Mouse (Mus musculus): Measurements from ENCODE around the gene Pde4d. TPM values are rescaled to one million over a fixed set of nuclear protein-coding genes. Genes with fewer than 3 reads are reported as not detected.

Gene Pde4d
- polyA plus RNA-seq, 1 experiment from 2014 or later, result 29.2 TPM

DNA sequence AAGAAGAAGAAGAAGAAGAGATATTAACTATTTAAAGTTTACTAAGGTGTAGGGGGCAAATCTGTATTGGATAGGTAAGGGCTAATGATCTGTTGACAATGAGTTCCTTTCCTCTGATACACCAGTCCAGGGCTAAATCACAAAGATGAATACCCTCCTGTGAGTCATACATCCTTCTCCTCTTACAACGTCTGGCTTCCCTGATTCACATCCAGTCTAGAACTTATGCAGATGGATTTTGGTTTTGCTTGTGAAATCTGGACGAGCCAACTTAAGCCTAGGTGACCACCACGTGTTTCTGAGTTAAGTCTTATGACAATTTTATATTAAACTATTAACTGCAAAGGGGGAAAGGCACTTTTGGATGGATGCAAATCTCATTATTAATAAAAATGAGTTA, 1369.3 kb downstream of the Pde4d start:
- H3K4me1 ChIP-seq (ENCODE audit: control insufficient read depth in 2 of 2, insufficient read depth in 2 of 2, low read length in 2 of 2), result peaks cover 19 to 32% of the 10 kb centered on the region in 2 experiments
- no peaks in the 10 kb centered on the region for H3K9me3 ChIP-seq (ENCODE audit: control insufficient read depth, low read length)
- no peaks in the 10 kb centered on the region for H3K36me3 ChIP-seq (ENCODE audit: control insufficient read depth, insufficient read depth, low read length)
- no peak overlapping the region for H3K9ac ChIP-seq (ENCODE audit: low read length)
- no peak overlapping the region for H3K4me3 ChIP-seq (ENCODE audit: control insufficient read depth in 1 of 2, insufficient read depth in 1 of 2, low read depth in 1 of 2, low read length in 2 of 2)
- no peak overlapping the region for H3K4me2 ChIP-seq (ENCODE audit: low read length)
- no peak for ATAC-seq (ENCODE audit: insufficient number of reproducible peaks, insufficient read depth, low FRiP score, low read depth)
- H3K27ac ChIP-seq (replicated peaks in 1 of 2; ENCODE audit: control insufficient read depth in 1 of 2, insufficient read depth in 1 of 2, low read depth in 2 of 2, low read length in 2 of 2), result no peak overlapping the region
- no peaks in the 10 kb centered on the region for H3K27me3 ChIP-seq (ENCODE audit: control insufficient read depth, insufficient read depth, low read length)
- WGBS, result 71% methylated on average over 3 of the region's 3 CpGs

DNA sequence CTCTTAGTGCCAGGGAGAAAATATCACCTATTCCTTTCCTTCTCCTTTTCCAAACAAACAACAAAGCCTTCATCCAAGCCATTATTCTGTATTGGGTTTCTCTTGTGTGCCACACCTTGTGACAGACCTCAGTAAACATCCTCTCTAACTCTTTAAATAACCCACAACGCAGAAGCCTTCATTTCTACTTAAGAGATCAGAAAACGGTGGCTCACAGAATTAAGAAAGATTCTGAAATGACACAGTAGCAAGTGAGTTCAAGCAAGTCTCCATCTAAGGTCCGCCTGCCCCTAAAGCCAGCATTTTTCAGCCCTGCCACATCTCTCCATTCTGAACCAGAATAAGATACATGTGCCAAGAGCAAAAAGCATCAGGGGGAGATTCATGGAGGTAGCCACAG, 1370.4 kb downstream of the Pde4d start:
- Histone ChIP-seq H3K27ac (replicated peaks in 1 of 2; ENCODE audit: control insufficient read depth in 1 of 2, insufficient read depth in 1 of 2, low read depth in 2 of 2, low read length in 2 of 2) (no peak overlapping the region; a peak in 1 of 4 replicates), H3K9me3 (ENCODE audit: control insufficient read depth, low read length) (no peaks in the 10 kb centered on the region), H3K4me3 (ENCODE audit: control insufficient read depth in 1 of 2, insufficient read depth in 1 of 2, low read depth in 1 of 2, low read length in 2 of 2) (no peak overlapping the region), H3K27me3 (ENCODE audit: control insufficient read depth, insufficient read depth, low read length) (no peaks in the 10 kb centered on the region), H3K4me1 (ENCODE audit: control insufficient read depth in 2 of 2, insufficient read depth in 2 of 2, low read length in 2 of 2) (peaks cover 22 to 42% of the 10 kb centered on the region in 2 experiments), H3K9ac (ENCODE audit: low read length) (no peak overlapping the region), H3K36me3 (ENCODE audit: control insufficient read depth, insufficient read depth, low read length) (no peaks in the 10 kb centered on the region), H3K4me2 (ENCODE audit: low read length) (no peak overlapping the region)
- ATAC-seq (ENCODE audit: insufficient number of reproducible peaks, insufficient read depth, low FRiP score, low read depth), result no peak
- 77% methylated on average over 3 of the region's 3 CpGs for WGBS

DNA sequence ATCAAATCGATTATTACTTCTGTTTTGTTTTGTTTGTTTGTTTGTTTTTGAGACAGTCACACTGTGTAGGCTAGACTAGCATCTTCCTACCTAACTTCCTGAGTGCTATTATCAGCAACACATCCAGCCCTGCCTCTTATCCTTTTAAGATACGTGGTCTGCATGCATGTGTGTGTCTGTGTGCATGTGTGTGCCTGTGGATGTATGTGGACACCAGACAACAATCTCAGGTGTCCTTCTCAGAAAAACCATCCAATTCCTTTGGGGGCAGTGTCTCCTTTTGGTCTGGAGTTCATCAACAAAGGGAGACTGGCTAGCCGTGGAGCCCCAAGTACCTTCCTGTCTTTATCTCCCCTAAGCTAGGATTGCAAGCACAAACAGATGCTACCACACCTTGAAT, 1371.1 kb downstream of the Pde4d start:
- peak overlapping the region; percentile 17 to 94; a peak in 2 of 4 replicates for H3K27ac ChIP-seq (replicated peaks in 1 of 2; ENCODE audit: control insufficient read depth in 1 of 2, insufficient read depth in 1 of 2, low read depth in 2 of 2, low read length in 2 of 2)
- 34% methylated on average over 3 of the region's 3 CpGs for WGBS

DNA sequence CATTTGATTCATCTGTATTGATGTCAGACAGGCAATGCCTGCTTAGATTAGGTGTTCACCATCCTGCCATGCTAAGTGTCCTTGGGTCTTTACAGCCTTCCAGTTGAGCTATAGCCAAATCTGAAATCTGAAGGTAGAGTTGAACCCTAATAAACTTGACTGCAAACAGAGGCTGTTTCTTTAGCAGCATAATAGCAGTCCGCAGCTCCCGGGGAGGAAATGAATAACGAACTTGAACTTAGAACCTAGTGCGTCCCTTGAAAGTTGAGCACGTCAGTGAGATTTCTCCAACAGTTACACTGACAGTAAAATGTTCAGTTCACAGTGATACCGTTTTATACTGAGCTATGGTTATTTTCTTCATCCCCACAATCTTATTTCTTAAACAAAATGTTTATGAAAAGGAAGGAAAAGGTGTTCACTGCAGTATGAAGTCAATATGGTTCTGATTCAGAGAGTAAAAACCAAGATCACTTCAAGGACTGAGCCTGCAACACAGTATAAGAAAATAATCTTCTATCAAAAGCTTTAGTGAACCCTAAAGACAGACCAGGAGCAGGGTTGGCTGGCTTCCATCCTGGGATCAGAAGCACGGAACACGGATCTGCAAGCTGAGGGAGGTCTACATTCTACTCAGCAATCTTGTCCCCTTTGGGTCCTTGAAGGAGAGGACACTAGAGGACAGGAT, 1372.1 kb downstream of the Pde4d start:
- Histone ChIP-seq H3K9ac (ENCODE audit: low read length) (peak overlapping the region; percentile 49), H3K27me3 (ENCODE audit: control insufficient read depth, insufficient read depth, low read length) (no peaks in the 10 kb centered on the region), H3K36me3 (ENCODE audit: control insufficient read depth, insufficient read depth, low read length) (no peaks in the 10 kb centered on the region), H3K4me1 (ENCODE audit: control insufficient read depth in 2 of 2, insufficient read depth in 2 of 2, low read length in 2 of 2) (peaks cover 22 to 42% of the 10 kb centered on the region in 2 experiments), H3K4me2 (ENCODE audit: low read length) (peak overlapping the region; percentile 61), H3K9me3 (ENCODE audit: control insufficient read depth, low read length) (no peaks in the 10 kb centered on the region), H3K4me3 (ENCODE audit: control insufficient read depth in 1 of 2, insufficient read depth in 1 of 2, low read depth in 1 of 2, low read length in 2 of 2) (peak overlapping the region; percentile 22 to 29), H3K27ac (replicated peaks in 1 of 2; ENCODE audit: control insufficient read depth in 1 of 2, insufficient read depth in 1 of 2, low read depth in 2 of 2, low read length in 2 of 2) (peak overlapping the region; percentile 94 to 98)
- 19% methylated on average over 8 of the region's 8 CpGs for WGBS
- no peak; the same call in 1 of the 2 replicates for ATAC-seq (ENCODE audit: insufficient number of reproducible peaks, insufficient read depth, low FRiP score, low read depth)

More for the DNA sequence above, 1371.1 kb downstream of the Pde4d start:
- Histone ChIP-seq H3K9me3 (ENCODE audit: control insufficient read depth, low read length) (no peaks in the 10 kb centered on the region), H3K27me3 (ENCODE audit: control insufficient read depth, insufficient read depth, low read length) (no peaks in the 10 kb centered on the region), H3K4me3 (ENCODE audit: control insufficient read depth in 1 of 2, insufficient read depth in 1 of 2, low read depth in 1 of 2, low read length in 2 of 2) (no peak overlapping the region), H3K36me3 (ENCODE audit: control insufficient read depth, insufficient read depth, low read length) (no peaks in the 10 kb centered on the region), H3K4me2 (ENCODE audit: low read length) (no peak overlapping the region), H3K4me1 (ENCODE audit: control insufficient read depth in 2 of 2, insufficient read depth in 2 of 2, low read length in 2 of 2) (peaks cover 22 to 42% of the 10 kb centered on the region in 2 experiments), H3K9ac (ENCODE audit: low read length) (no peak overlapping the region)
- no peak for ATAC-seq (ENCODE audit: insufficient number of reproducible peaks, insufficient read depth, low FRiP score, low read depth)

DNA sequence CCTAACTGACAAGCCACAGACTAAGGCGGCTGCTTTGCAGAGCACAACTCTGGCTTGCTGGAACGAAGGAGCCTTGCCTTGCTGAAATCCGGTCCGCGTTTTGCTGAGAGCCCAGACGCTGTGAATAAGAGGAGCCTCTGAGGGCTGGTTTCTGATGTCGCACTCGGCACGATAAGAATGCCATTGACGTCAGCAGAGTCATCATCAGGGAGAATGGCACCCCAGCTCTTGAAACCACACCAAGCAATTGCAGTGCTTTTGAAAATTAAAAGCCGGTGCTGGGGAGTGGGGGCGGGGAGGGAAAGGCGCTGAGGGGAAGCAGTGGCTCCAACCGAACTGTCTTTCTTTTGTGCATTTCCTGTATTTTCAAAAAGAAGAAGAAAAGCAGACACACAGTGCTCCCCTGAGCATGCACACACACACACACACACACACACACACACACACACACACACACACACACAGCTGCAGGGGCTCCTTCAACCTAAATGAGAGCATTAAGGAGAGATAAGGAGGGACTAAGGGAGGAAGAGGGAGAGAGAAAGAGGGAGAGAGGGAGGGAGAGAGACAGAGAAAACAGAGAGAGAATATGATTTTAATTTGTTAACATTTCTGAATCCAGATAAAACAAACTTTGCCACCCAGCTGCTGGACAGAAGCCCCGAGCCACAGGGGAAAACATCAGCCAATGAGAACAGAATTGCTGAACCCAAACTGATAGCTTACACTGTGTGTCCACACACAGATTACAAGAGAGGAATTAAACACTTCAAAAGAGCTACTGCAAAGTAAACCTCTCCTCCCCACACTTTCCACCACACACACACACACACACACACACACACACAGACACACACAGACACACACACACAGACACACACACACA, 1372.9 kb downstream of the Pde4d start:
- peak; percentile 97 for ATAC-seq (ENCODE audit: insufficient number of reproducible peaks, insufficient read depth, low FRiP score, low read depth)
- Histone ChIP-seq H3K27ac (replicated peaks in 1 of 2; ENCODE audit: control insufficient read depth in 1 of 2, insufficient read depth in 1 of 2, low read depth in 2 of 2, low read length in 2 of 2) (peak overlapping the region; percentile 94 to 98), H3K27me3 (ENCODE audit: control insufficient read depth, insufficient read depth, low read length) (no peaks in the 10 kb centered on the region), H3K4me1 (ENCODE audit: control insufficient read depth in 2 of 2, insufficient read depth in 2 of 2, low read length in 2 of 2) (peaks cover 22 to 42% of the 10 kb centered on the region in 2 experiments), H3K36me3 (ENCODE audit: control insufficient read depth, insufficient read depth, low read length) (no peaks in the 10 kb centered on the region), H3K9ac (ENCODE audit: low read length) (peak overlapping the region; percentile 61), H3K9me3 (ENCODE audit: control insufficient read depth, low read length) (no peaks in the 10 kb centered on the region), H3K4me3 (ENCODE audit: control insufficient read depth in 1 of 2, insufficient read depth in 1 of 2, low read depth in 1 of 2, low read length in 2 of 2) (peak overlapping the region; percentile 22 to 29), H3K4me2 (ENCODE audit: low read length) (peak overlapping the region; percentile 61)
- 0% methylated on average over 15 of the region's 15 CpGs for WGBS

DNA sequence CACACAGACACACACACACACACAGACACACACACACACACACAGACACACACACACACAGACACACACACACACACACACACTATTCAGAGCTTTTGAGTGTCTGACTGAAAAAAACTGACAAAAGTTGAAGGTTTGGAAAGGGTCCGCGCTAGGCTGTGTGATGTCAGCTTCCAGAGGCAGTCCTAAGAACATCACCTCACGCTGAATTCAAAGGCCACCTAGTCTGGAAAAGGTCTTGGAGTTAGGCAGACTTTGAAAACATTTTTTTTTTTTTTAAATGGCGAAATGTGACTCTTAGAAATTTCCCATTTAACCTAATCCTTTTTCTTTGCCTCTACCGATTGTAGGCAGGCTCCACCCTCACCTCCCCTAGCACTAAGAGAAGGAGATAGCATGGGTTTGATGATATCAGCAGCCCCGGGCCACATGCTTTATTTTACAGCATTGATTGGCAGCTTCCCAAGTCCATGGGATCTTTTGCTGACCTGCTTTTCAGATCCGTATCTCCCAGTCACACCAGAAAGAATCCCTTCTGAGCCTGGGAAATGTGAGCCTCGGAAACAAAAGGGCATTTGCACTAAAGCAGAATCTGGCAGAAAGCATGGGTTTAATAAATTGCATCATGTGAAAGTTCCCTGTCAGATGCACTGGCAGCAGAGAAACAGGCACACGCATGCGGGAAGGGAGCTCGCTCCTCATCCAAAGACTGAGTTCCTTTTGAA, 1373.7 kb downstream of the Pde4d start:
- ATAC-seq (ENCODE audit: insufficient number of reproducible peaks, insufficient read depth, low FRiP score, low read depth), result no peak
- 17% methylated on average over 11 of the region's 11 CpGs for WGBS
- peak overlapping the region; percentile 61 for H3K4me2 ChIP-seq (ENCODE audit: low read length)
- H3K27me3 ChIP-seq (ENCODE audit: control insufficient read depth, insufficient read depth, low read length), result no peaks in the 10 kb centered on the region
- no peaks in the 10 kb centered on the region for H3K36me3 ChIP-seq (ENCODE audit: control insufficient read depth, insufficient read depth, low read length)
- H3K4me1 ChIP-seq (ENCODE audit: control insufficient read depth in 2 of 2, insufficient read depth in 2 of 2, low read length in 2 of 2), result peaks cover 22 to 42% of the 10 kb centered on the region in 2 experiments
- H3K27ac ChIP-seq (replicated peaks in 1 of 2; ENCODE audit: control insufficient read depth in 1 of 2, insufficient read depth in 1 of 2, low read depth in 2 of 2, low read length in 2 of 2), result peak overlapping the region; percentile 94 to 98
- no peaks in the 10 kb centered on the region for H3K9me3 ChIP-seq (ENCODE audit: control insufficient read depth, low read length)
- H3K9ac ChIP-seq (ENCODE audit: low read length), result peak overlapping the region; percentile 61
- H3K4me3 ChIP-seq (ENCODE audit: control insufficient read depth in 1 of 2, insufficient read depth in 1 of 2, low read depth in 1 of 2, low read length in 2 of 2), result no peak overlapping the region

DNA sequence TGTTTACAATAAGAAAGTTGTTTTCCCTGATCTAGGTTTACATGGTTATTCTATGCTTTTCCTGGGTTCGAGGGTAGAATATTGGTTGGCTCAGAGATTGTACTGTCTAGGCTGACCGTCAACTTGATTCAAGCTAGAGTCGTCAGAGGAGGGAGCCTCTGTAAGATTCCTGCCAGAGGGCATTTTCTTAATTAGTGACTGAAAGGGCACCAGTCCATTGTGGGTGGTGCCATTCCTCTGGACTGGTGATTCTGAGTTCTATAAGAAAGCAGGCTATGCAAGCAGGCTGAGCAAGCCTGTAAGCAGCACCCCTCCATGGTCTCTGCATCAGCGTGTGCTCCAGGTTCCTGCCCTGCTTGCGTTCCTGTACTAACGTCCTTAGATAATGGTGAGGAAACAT, 1376.1 kb downstream of the Pde4d start:
- Histone ChIP-seq H3K27me3 (ENCODE audit: control insufficient read depth, insufficient read depth, low read length) (no peaks in the 10 kb centered on the region), H3K4me1 (ENCODE audit: control insufficient read depth in 2 of 2, insufficient read depth in 2 of 2, low read length in 2 of 2) (peaks cover 21 to 36% of the 10 kb centered on the region in 2 experiments), H3K27ac (replicated peaks in 1 of 2; ENCODE audit: control insufficient read depth in 1 of 2, insufficient read depth in 1 of 2, low read depth in 2 of 2, low read length in 2 of 2) (no peak overlapping the region), H3K36me3 (ENCODE audit: control insufficient read depth, insufficient read depth, low read length) (no peaks in the 10 kb centered on the region), H3K9ac (ENCODE audit: low read length) (no peak overlapping the region), H3K4me3 (ENCODE audit: control insufficient read depth in 1 of 2, insufficient read depth in 1 of 2, low read depth in 1 of 2, low read length in 2 of 2) (no peak overlapping the region), H3K4me2 (ENCODE audit: low read length) (no peak overlapping the region), H3K9me3 (ENCODE audit: control insufficient read depth, low read length) (no peaks in the 10 kb centered on the region)
- 86% methylated on average over 6 of the region's 6 CpGs for WGBS
- ATAC-seq (ENCODE audit: insufficient number of reproducible peaks, insufficient read depth, low FRiP score, low read depth), result no peak
